Mouse (Mus musculus) heart, postnatal 0 days (tissue): ENCODE results near the gene Tex14. TPM values are rescaled to one million over a fixed set of nuclear protein-coding genes. Genes with fewer than 3 reads are reported as not detected.
"Not testable (repeated sequence)": the region's sequence is repeated elsewhere in the genome, so short reads cannot be mapped to it uniquely, and the experiment has no call there.

Experiments
- ATAC-seq: fragments of 200-750 bp; cut with Nextera tagmentation; 2 replicates; pipeline ENCODE4 v1.8.0; 2017; ENCODE audit warnings: low read depth, moderate number of reproducible peaks, moderate library complexity; ENCODE audit not compliant: insufficient read depth
- DNase-seq: peaks from one replicate; pipeline ENCODE4 v3.0.0-alpha.2; 2016; ENCODE audit warnings: low spot score
- H3K27ac ChIP-seq: fragments of 300-500 bp; sonication (generic); 2 replicates; pipeline ENCODE4 v1.5.1; 2014; ENCODE audit warnings: low read depth, mild to moderate bottlenecking
- H3K27me3 ChIP-seq: fragments of 300-500 bp; sonication (generic); 2 replicates; pipeline ENCODE4 v1.6.1; 2014; ENCODE audit warnings: low read length, mixed read lengths; ENCODE audit not compliant: control insufficient read depth, insufficient read depth
- H3K36me3 ChIP-seq: fragments of 300-500 bp; sonication (generic); replicated peaks from 2 replicates; pipeline ENCODE4 v1.6.1; 2014; ENCODE audit warnings: low read length, mixed read lengths; ENCODE audit not compliant: control insufficient read depth, insufficient read depth
- H3K4me1 ChIP-seq: fragments of 300-500 bp; sonication (generic); 2 replicates; pipeline ENCODE4 v1.6.1; 2014; ENCODE audit warnings: antibody characterized with exemption; ENCODE audit not compliant: control insufficient read depth, insufficient read depth
- H3K4me2 ChIP-seq: fragments of 300-500 bp; sonication (generic); 2 replicates; pipeline ENCODE4 v1.6.1; 2014; ENCODE audit warnings: low read depth, mild to moderate bottlenecking, low read length, moderate library complexity
- H3K4me3 ChIP-seq: fragments of 300-500 bp; sonication (generic); 2 replicates; pipeline ENCODE4 v1.5.1; 2014; ENCODE audit warnings: low read depth, low read length
- H3K9ac ChIP-seq: fragments of 300-500 bp; sonication (generic); replicated peaks from 2 replicates; pipeline ENCODE4 v1.6.1; 2014; ENCODE audit warnings: low read depth, low read length, mixed read lengths
- H3K9me3 ChIP-seq: fragments of 300-500 bp; sonication (generic); replicated peaks from 2 replicates; pipeline ENCODE4 v1.6.1; 2016; ENCODE audit warnings: low read length; ENCODE audit not compliant: control insufficient read depth
- CTCF ChIP-seq: IDR thresholded peaks from 2 replicates; pipeline ENCODE4 v1.5.1; 2016; ENCODE audit warnings: antibody characterized with exemption, control low read depth, low read depth
- EP300 ChIP-seq: IDR thresholded peaks from 2 replicates; pipeline ENCODE4 v1.6.1; 2016; ENCODE audit warnings: antibody characterized with exemption, low read depth
- WGBS: fragments of 180-500 bp; shearing (Covaris S2); extraction: QIAGEN DNeasy Blood & Tissue Kit; methylation state at CpG from one replicate; pipeline ENCODE4 v1.1.7; 2014; 5-methylcytosine and 5-hydroxymethylcytosine counted together
- polyA plus RNA-seq: library from polyadenylated mRNA; unstranded; fragments of >200 nt; fragmentation: Nextera tagmentation; extraction: Ambion mirVana; gene quantifications from 2 replicates; pipeline ENCODE4 v1.2.1, GENCODE M21; 2015
- total RNA-seq: library from RNA; depleted of rRNA; stranded (reverse); fragments of >200 nt; gene quantifications from 2 replicates; pipeline ENCODE4 v1.2.3, GENCODE M21; 2014; ENCODE audit warnings: low replicate concordance

Tex14 gene
- total and polyA plus RNA-seq, 2 experiments from 2014 or later, result 0.22 to 0.46 TPM

DNA sequence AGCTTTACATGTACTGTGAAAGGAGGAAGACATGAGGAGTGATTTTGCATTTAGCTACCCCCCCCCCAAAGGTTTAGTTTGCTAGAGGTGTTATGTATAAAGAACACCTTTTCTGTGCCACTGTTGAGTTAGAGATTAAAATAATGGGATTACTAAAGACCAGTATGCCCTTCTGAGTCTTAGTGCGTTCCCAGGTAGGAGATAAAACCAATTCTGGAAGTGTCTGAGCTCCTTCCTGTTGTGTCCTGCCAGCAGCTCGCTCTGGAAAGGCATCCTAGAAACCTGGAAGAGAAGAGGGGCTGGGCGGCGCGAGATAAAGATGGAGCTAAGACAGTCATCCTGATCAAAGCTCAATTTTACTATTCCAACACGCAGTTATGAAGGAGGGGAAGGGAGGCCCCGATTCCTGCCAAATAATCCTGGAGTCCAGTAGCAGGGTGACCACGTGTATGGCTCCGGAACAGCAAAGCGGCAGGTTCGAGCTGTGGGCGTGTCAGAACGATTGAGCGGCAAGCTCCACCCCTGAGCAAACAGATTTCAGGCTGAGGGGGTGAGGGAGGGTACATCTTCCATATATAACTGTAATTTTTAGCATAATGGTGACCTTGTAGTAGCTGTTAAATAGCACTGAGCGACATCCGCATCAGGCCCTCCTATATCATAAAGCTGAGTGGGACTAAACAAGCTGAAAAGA is 40.0 kb downstream of the Tex14 start:
- H3K4me3 ChIP-seq, result no peak overlapping the region
- no peaks in the 10 kb centered on the region for H3K27me3 ChIP-seq
- DNase-seq, result no peak
- no peak overlapping the region for H3K27ac ChIP-seq
- H3K9me3 ChIP-seq, result no peaks in the 10 kb centered on the region
- no peak for ATAC-seq
- 9% methylated on average over 16 of the region's 16 CpGs for WGBS
- no peak overlapping the region for H3K9ac ChIP-seq
- H3K4me2 ChIP-seq, result peak overlapping the region; percentile 18; the same call in 1 of the 2 replicates
- TF ChIP-seq EP300 (no peak), CTCF (no peak)
- no peaks in the 10 kb centered on the region for H3K36me3 ChIP-seq
- H3K4me1 ChIP-seq, result peaks cover 3% of the 10 kb centered on the region; the same call in 1 of the 2 replicates

DNA sequence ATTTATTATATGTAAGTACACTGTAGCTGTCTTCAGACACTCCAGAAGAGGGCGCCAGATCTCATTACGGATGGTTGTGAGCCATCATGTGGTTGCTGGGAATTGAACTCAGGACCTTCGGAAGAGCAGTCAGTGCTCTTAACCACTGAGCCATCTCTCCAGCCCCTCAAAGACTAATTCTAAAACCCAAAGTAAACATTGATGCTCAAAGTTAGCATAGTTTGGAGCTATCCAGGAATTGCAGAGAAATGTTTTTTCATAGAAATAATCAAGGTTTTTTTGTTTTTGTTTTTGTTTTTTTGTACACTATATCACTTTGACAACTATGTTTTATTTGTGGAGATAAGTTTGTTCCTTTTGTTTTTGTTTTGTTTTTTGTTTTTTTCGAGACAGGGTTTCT is 40.7 kb downstream of the Tex14 start:
- 79% methylated on average over 2 of the region's 4 CpGs for WGBS

DNA sequence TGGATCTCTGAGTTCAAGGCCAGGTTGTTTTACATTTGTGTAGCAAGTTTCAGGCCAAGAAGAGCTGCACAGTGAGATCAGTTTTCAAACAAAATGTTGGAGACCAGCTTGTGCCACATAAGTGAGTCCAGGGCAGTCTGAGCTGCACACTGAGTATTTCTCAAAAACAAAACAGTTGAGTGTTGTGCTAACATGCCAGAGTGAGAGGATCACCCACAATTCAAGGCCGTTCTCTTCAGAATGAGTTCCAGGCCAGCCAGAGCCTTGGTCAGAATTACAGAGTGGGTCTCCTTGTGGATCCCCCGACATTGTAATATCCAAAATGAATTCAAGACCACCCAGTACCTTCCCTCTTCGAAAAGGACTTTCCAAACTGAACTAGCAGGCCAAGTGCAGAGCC is 41.3 kb downstream of the Tex14 start:
- Histone ChIP-seq H3K27me3 (no peaks in the 10 kb centered on the region), H3K4me3 (no peak overlapping the region), H3K36me3 (no peaks in the 10 kb centered on the region), H3K4me2 (no peak overlapping the region), H3K27ac (no peak overlapping the region), H3K4me1 (peaks cover 3% of the 10 kb centered on the region; the same call in 1 of the 2 replicates), H3K9me3 (no peaks in the 10 kb centered on the region), H3K9ac (no peak overlapping the region)
- ATAC-seq, result no peak
- no peak for TF ChIP-seq CTCF
- no peak for TF ChIP-seq EP300
- DNase-seq, result no peak
- WGBS, result 70% methylated on average over 3 of the region's 3 CpGs

More for the DNA sequence above, 40.7 kb downstream of the Tex14 start:
- H3K4me2 ChIP-seq, H3K27ac ChIP-seq, H3K4me1 ChIP-seq, ATAC-seq, H3K9me3 ChIP-seq, DNase-seq, H3K4me3 ChIP-seq, H3K27me3 ChIP-seq, H3K36me3 ChIP-seq, H3K9ac ChIP-seq: not testable (repeated sequence)

DNA sequence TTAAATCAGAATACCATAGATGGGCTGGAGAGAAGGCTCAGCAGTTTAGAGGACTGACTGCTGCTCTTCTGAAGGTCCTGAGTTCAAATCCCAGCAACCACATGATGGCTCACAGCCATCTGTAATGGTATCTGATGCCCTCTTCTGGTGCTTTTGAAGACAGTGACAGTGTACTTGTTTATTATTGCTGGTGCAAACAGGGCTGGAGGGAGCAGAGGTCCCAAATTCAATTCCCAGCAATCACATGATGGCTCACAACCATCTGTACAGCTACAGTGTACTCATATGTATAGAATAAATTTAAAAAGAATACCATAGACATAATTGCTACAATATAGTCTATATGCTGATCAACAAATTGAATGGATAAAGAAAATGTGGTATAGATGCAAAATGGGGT is 42.6 kb downstream of the Tex14 start:
- DNase-seq, result no peak
- ATAC-seq, result no peak
- Histone ChIP-seq H3K4me2 (no peak overlapping the region), H3K9ac (no peak overlapping the region), H3K27me3 (no peaks in the 10 kb centered on the region), H3K27ac (no peak overlapping the region), H3K9me3 (no peaks in the 10 kb centered on the region), H3K4me3 (no peak overlapping the region), H3K4me1 (peaks cover 3% of the 10 kb centered on the region; the same call in 1 of the 2 replicates), H3K36me3 (no peaks in the 10 kb centered on the region)
- TF ChIP-seq EP300 (no peak), CTCF (no peak)

DNA sequence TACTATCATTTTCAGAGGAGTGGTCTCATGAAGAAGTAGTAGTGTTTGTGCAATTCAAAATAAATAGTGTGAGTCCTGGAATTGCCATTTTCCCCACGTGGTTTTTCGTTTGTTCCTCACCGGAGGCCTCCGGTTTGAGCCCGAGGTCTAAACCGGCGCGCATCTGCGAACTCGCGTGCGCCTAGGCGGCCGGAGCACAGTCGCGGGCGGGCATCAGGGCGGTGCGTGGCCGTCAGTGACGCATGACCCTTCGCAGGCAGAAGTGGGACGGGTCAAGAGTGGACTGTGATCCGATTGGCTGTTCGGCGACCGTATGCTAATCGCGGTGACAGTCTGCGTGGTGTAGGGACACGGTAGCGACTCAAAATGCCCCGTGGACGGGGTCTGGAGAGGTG is 43.2 kb downstream of the Tex14 start:
- ATAC-seq, result peak; percentile 98

DNA sequence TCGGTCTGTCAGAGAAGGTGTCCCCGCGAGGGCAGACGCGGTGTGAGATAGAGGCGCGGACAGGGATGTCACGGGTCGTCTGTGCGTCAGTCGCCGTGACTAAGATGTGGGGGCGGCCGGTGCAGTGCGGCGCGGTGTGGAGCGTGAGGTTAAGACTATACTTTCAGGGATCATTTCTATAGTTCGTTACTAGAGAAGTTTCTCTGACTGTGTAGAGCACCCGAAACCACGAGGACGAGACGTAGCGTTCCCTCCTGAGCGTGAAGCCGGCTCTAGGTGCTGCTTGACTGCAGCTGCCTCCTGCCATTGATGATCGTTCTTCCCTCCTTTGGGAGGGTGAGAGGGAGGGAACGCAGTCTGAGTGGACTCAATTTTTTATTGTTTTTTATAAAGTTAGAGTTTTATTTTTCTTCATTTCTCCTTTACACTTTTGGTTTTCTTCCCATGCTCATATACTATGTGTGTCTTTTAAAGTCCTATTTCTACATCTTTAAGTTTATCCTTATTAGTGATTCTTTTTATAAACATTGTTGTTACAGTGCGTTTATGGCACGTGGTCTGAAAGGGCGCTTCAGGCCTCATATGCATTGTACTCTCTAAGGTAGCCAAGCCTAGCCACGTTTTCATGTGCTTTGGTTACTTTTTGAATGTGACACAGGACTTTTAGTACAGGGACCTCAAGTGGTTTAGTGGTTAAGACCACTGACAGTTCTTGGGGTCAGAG is 43.8 kb downstream of the Tex14 start:
- H3K36me3 ChIP-seq, H3K9me3 ChIP-seq, H3K27me3 ChIP-seq, H3K9ac ChIP-seq, H3K4me1 ChIP-seq, H3K4me3 ChIP-seq, H3K4me2 ChIP-seq: not testable (repeated sequence)
- WGBS, result 0% methylated on average over 5 of the region's 32 CpGs
- ATAC-seq, result peak; percentile 90
- H3K27ac ChIP-seq, result peak overlapping the region; percentile 51
- peak; percentile 81 for DNase-seq

More for the DNA sequence above, 43.2 kb downstream of the Tex14 start:
- Histone ChIP-seq H3K27ac (peak overlapping the region; percentile 43; the same call in 1 of the 2 replicates), H3K4me3 (peak overlapping the region; percentile 38), H3K9ac (peak overlapping the region; percentile 50; the same call in 1 of the 2 replicates), H3K4me2 (peak overlapping the region; percentile 63)
- not testable (repeated sequence) for H3K4me1 ChIP-seq, H3K36me3 ChIP-seq, H3K27me3 ChIP-seq, H3K9me3 ChIP-seq
- WGBS, result under 1% methylated on average over 29 of the region's 34 CpGs
- peak; percentile 60 for DNase-seq
